Mouse (Mus musculus) embryonic facial prominence, embryonic 11.5 days (tissue): ENCODE data around the gene Cnksr1. TPM values are rescaled to one million over a fixed set of nuclear protein-coding genes. Genes with fewer than 3 reads are reported as not detected.

Source experiments
- ATAC-seq: fragments of 200-750 bp; cut with Nextera tagmentation; replicated peaks from 2 replicates; pipeline ENCODE4 v1.8.0; 2017; ENCODE audit warnings: low read depth; ENCODE audit not compliant: insufficient number of reproducible peaks, low FRiP score, low TSS enrichment
- DNase-seq: peaks from one replicate; pipeline ENCODE4 v3.0.0-alpha.2; 2015; ENCODE audit warnings: low spot score
- H3K27ac ChIP-seq: fragments of 300-500 bp; sonication (generic); replicated peaks from 2 replicates; pipeline ENCODE4 v1.5.1; 2014; ENCODE audit warnings: mild to moderate bottlenecking, low read depth, low read length, control low read depth
- H3K27me3 ChIP-seq: fragments of 300-500 bp; sonication (generic); 2 replicates; pipeline ENCODE4 v1.6.1; 2014; ENCODE audit warnings: mild to moderate bottlenecking, low read length, moderate library complexity, mixed read lengths; ENCODE audit not compliant: control insufficient read depth, insufficient read depth
- H3K36me3 ChIP-seq: fragments of 300-500 bp; sonication (generic); replicated peaks from 2 replicates; pipeline ENCODE4 v1.6.1; 2014; ENCODE audit warnings: low read depth, mild to moderate bottlenecking, low read length, moderate library complexity, mixed read lengths; ENCODE audit not compliant: control insufficient read depth, insufficient read depth
- H3K4me1 ChIP-seq: fragments of 300-500 bp; sonication (generic); 2 replicates; pipeline ENCODE4 v1.6.1; 2014; ENCODE audit warnings: low read length, mixed read lengths; ENCODE audit not compliant: control insufficient read depth, insufficient read depth
- H3K4me2 ChIP-seq: fragments of 300-500 bp; sonication (generic); 2 replicates; pipeline ENCODE4 v1.6.1; 2014; ENCODE audit warnings: low read depth, mild to moderate bottlenecking, control low read depth, low read length, moderate library complexity
- H3K4me3 ChIP-seq: fragments of 300-500 bp; sonication (generic); 2 replicates; pipeline ENCODE4 v1.5.1; 2014; ENCODE audit warnings: low read depth, low read length, control low read depth
- H3K9ac ChIP-seq: fragments of 300-500 bp; sonication (generic); replicated peaks from 2 replicates; pipeline ENCODE4 v1.6.1; 2014; ENCODE audit warnings: mild to moderate bottlenecking, control low read depth, low read length
- H3K9me3 ChIP-seq: fragments of 300-500 bp; sonication (generic); replicated peaks from 2 replicates; pipeline ENCODE4 v1.6.1; 2016; ENCODE audit warnings: mild to moderate bottlenecking, low read length, inconsistent platforms, mixed read lengths; ENCODE audit not compliant: control insufficient read depth
- WGBS: fragments of 180-500 bp; shearing (Covaris S2); extraction: QIAGEN DNeasy Blood & Tissue Kit; methylation state at CpG from one replicate; pipeline ENCODE4 v1.1.7; 2014; 5-methylcytosine and 5-hydroxymethylcytosine counted together
- polyA plus RNA-seq: library from polyadenylated mRNA; unstranded; fragments of >200 nt; fragmentation: Nextera tagmentation; extraction: Ambion mirVana; gene quantifications from 2 replicates; pipeline ENCODE4 v1.2.1, GENCODE M21; 2014

Cnksr1 gene
- 0.93 and 1.1 TPM in 2 replicates for polyA plus RNA-seq

GRCm38 (mm10) chr4:134238279-134238651 lies at the start of gene Cnksr1:
Gene Cnksr1, minus strand, starts transcription at chr4:134238399.
- DNase-seq: peak; percentile 30
- 2% methylated on average over 18 of the region's 18 CpGs for WGBS
- H3K4me3 ChIP-seq: peak within 1 kb of the TSS; percentile 13
- no peaks in the 10 kb centered on the region for H3K36me3 ChIP-seq
- peak within 1 kb of the TSS; percentile 29 for H3K4me2 ChIP-seq
- H3K9ac ChIP-seq: no peak within 1 kb of the TSS
- H3K27me3 ChIP-seq: peaks cover 4% of the 10 kb centered on the region; the same call in 1 of the 2 replicates
- H3K27ac ChIP-seq: no peak within 1 kb of the TSS
- peaks cover 2% of the 10 kb centered on the region; the same call in 1 of the 2 replicates for H3K4me1 ChIP-seq
- ATAC-seq: no peak
- H3K9me3 ChIP-seq: no peaks in the 10 kb centered on the region

GRCm38 (mm10) chr4:134287575-134288025 lies 49.4 kb upstream of the Cnksr1 start, which contains the start of gene Pdik1l:
Gene Pdik1l, minus strand, starts transcription at chr4:134287895.
- ATAC-seq (peak; percentile 54), DNase-seq (peak; percentile 88)
- Histone ChIP-seq H3K4me1 (0 out of 2 replicates have a peak, but pooled peaks cover 2% of the 10 kb centered on the region), H3K27me3 (no peaks in the 10 kb centered on the region), H3K9ac (peak within 1 kb of the TSS; percentile 99), H3K27ac (peak within 1 kb of the TSS; percentile 100), H3K36me3 (peaks cover 4% of the 10 kb centered on the region; the same call in 1 of the 2 replicates), H3K9me3 (no peaks in the 10 kb centered on the region), H3K4me2 (peak within 1 kb of the TSS; percentile 92), H3K4me3 (peak within 1 kb of the TSS; percentile 98)
- WGBS: under 1% methylated on average over 43 of the region's 43 CpGs

DNA sequence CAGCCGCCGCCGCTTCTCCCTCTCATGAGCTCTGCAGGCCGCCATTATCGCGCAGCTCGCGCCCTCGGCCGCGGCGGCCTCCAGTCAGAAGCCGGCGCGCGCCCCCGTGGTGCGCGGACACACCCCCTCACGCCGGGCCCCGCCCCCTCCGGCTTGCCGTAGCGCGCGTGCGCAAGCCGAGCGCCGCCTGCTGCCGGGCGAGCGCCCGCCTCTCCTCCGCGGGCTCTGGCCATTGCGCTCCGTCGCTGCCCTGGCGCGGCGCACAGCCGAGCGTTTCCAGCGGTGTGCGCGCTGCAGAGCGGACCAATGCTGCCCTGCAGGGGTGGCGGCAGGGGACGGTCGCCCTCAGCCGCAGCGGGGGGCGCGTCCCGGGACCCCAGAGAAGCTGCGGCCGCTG lies 49.0 kb upstream of the Cnksr1 start:
- Histone ChIP-seq H3K36me3 (peaks cover 4% of the 10 kb centered on the region; the same call in 1 of the 2 replicates), H3K4me1 (0 out of 2 replicates have a peak, but pooled peaks cover 2% of the 10 kb centered on the region), H3K4me2 (peak overlapping the region; percentile 72), H3K27ac (peak overlapping the region; percentile 100), H3K4me3 (peak overlapping the region; percentile 98), H3K9ac (peak overlapping the region; percentile 99), H3K27me3 (no peaks in the 10 kb centered on the region), H3K9me3 (no peaks in the 10 kb centered on the region)
- ATAC-seq: peak; percentile 93
- peak; percentile 95 for DNase-seq
- under 1% methylated on average over 53 of the region's 59 CpGs for WGBS

- peak overlapping the region; percentile 100 for H3K27ac ChIP-seq
- peaks cover 6% of the 10 kb centered on the region; the same call in 1 of the 2 replicates for H3K36me3 ChIP-seq
- no peaks in the 10 kb centered on the region for H3K27me3 ChIP-seq
- WGBS: 3% methylated on average over 59 of the region's 59 CpGs
- peak overlapping the region; percentile 99 for H3K9ac ChIP-seq
- ATAC-seq: peak; percentile 63
- 0 out of 2 replicates have a peak, but pooled peaks cover 2% of the 10 kb centered on the region for H3K4me1 ChIP-seq
- DNase-seq: no peak
- H3K9me3 ChIP-seq: no peaks in the 10 kb centered on the region
- H3K4me2 ChIP-seq: peak overlapping the region; percentile 92
- peak overlapping the region; percentile 98 for H3K4me3 ChIP-seq
These were observed 48.3 kb upstream of the Cnksr1 start for GRCm38 (mm10) chr4:134286226-134287167.

DNA sequence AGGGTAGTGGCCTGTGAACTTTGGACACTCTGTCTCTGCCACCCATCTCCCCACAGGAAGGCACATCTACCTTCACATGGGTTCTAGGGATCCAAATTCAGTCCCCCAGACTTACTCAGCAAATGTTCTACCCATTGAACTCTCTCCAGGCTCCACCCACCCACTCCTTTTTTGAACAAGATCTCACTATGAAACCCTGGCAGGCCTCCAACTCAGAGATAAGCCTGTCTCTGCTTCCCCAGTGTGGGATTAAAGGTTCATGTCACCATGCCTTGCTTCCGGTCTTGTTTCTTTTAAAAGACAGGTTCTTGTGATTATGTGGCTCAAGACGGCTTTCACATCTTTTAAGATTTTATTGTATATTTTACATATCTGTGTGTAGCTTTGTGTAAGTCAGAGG lies 46.7 kb upstream of the Cnksr1 start:
- H3K4me3 ChIP-seq: no peak overlapping the region
- ATAC-seq (no peak), DNase-seq (no peak)
- H3K27ac ChIP-seq: no peak overlapping the region
- H3K27me3 ChIP-seq: no peaks in the 10 kb centered on the region
- H3K4me1 ChIP-seq: 0 out of 2 replicates have a peak, but pooled peaks cover 2% of the 10 kb centered on the region
- H3K9me3 ChIP-seq: no peaks in the 10 kb centered on the region
- H3K9ac ChIP-seq: no peak overlapping the region
- no peak overlapping the region for H3K4me2 ChIP-seq
- WGBS: 95% methylated on average over 2 of the region's 2 CpGs
- H3K36me3 ChIP-seq: peaks cover 6% of the 10 kb centered on the region; the same call in 1 of the 2 replicates

- Histone ChIP-seq H3K4me1 (no peaks in the 10 kb centered on the region), H3K9ac (no peak overlapping the region), H3K27me3 (no peaks in the 10 kb centered on the region), H3K4me2 (0 out of 2 replicates have a peak overlapping the region, but pooled peaks have one; percentile 10), H3K27ac (no peak overlapping the region), H3K36me3 (no peaks in the 10 kb centered on the region; the same call in 1 of the 2 replicates), H3K9me3 (no peaks in the 10 kb centered on the region), H3K4me3 (no peak overlapping the region)
- DNase-seq: peak; percentile 70
- ATAC-seq: no peak
- WGBS: 4% methylated on average over 14 of the region's 14 CpGs
These were observed 35.5 kb upstream of the Cnksr1 start for GRCm38 (mm10) chr4:134273417-134274345.

DNA sequence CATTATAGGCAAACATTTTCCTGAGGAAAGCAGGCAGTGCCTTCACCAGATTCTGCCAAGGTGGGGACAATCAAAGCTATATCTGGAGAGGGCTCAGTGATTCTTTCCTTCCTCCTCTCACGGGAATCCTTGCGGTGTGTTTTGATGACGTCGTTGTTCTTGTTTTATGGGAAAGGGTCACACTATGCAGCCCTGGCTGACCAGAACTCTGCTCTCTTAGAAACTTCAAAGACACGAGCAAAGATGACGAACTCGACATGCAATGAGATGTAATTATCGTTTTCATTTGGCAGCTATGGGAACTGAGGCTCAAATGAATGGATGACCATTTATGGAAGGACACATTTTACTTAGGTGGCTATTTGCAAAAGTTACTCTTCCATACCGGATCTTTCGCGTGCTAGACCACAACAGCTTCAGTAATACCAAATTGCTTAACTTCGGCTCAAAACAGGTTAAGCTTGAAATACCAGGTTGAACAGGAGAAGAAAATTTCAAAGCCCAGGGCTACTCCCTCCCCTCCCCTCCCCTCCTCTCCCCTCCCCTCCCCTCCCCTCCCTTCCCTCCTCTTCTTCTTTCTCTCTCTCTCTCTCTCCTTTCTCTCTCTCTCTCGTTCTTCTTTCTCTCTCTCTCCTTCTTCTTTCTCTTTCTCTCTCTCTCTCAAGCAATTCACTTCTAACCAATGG lies 34.7 kb upstream of the Cnksr1 start:
- H3K4me3 ChIP-seq: no peak overlapping the region
- no peak overlapping the region for H3K27ac ChIP-seq
- DNase-seq (no peak), ATAC-seq (no peak)
- 27% methylated on average over 12 of the region's 13 CpGs for WGBS
- no peaks in the 10 kb centered on the region for H3K36me3 ChIP-seq
- no peak overlapping the region for H3K9ac ChIP-seq
- no peak overlapping the region for H3K4me2 ChIP-seq
- no peaks in the 10 kb centered on the region for H3K27me3 ChIP-seq
- H3K9me3 ChIP-seq: no peaks in the 10 kb centered on the region
- H3K4me1 ChIP-seq: no peaks in the 10 kb centered on the region
